Mouse (Mus musculus) liver (tissue): ENCODE data around the gene Cidec.

Experiments used
- DNase-seq: peaks from one replicate; pipeline ENCODE4 v3.0.0-alpha.2; 2020; ENCODE audit warnings: mixed read lengths

Cidec gene

GRCm38 (mm10) chr6:113443091-113443490, 7.5 kb upstream of the Cidec start:
- no peak for DNase-seq

DNA sequence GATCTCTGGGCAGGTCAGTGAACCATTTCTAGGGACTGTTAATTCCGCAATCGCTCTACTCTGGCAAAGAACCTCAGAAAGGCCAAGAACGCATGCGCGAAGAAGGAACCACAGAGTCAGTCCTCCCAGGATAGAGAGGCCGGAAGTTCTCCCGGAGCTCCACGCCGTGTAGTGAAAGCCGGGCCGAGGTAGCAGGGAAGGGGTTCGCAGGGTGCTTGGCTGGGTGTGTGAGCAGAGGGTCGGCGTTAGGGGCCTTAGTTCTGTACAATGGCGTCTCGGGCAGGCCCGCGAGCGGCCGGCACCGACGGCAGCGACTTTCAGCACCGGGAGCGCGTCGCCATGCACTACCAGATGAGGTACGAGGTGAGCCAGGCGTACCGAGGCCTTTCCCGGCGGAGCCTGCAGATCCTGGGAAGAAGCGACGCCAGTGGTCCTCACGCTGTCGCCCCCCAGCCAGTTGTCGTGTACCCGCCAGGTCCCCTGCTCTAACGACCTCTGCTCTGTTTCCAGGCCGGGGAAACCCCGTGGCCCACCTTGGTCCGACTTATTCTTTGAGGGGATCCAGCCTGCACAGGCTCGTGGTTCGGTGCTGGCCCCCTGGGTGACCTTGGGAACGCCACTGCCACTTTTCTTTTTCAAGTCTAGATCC, 7.0 kb upstream of the Cidec start, which contains the start of gene Jagn1:
Gene Jagn1, plus strand, starts transcription at position 128 of the 649 bp plus-strand sequence.
- DNase-seq = peak; percentile 91

- no peak for DNase-seq
Observed at GRCm38 (mm10) chr6:113442087-113442441, 6.5 kb upstream of the Cidec start.

GRCm38 (mm10) chr6:113441147-113441680, 5.7 kb upstream of the Cidec start:
- DNase-seq = peak; percentile 87

DNA sequence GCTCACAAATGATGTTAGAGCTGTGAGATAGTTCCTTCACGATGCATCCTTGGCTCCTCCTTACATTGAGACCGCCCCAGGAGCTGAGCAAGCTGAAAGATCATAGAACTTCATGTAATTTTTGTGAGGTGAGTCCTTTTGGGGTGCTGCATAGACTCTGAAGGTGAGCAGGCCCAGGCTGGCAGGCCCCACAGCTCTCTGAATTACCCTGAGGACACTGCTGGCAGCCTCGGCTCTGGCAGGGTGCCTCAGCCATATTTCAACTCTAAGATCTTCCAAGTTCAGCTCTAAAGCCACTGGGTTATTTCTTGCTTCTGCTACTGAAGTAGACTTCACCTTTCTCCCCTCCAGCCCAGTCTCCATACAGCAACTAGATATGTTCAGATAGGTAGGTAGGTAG, 5.1 kb upstream of the Cidec start:
- no peak for DNase-seq

- DNase-seq = no peak
Observed at GRCm38 (mm10) chr6:113438721-113439430, 3.3 kb upstream of the Cidec start.

- DNase-seq = no peak
Observed at GRCm38 (mm10) chr6:113437135-113437534, 1.6 kb upstream of the Cidec start.

GRCm38 (mm10) chr6:113434691-113435090, 869 bp downstream of the Cidec start:
- no peak for DNase-seq

- no peak for DNase-seq
Observed at GRCm38 (mm10) chr6:113433661-113434060, 1.9 kb downstream of the Cidec start.

DNA sequence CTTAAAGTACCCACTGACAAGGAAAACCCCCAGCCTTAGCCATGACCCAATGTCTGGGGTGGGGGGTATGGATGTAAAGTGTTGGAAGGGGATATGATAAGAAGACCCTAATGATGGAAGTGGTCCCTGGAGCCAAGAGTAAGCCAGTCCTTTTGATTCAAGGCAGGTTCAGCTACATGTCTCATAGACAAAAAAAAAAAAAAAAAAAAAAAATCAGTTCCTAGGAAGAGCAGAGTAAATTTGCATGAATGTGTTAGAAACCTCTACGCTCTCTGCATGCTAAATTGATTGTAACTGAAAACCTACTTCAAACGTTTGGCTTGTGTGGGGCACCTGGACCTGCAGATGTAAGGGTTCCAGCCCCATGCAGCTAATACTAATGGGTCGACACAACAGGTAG, 3.8 kb downstream of the Cidec start:
- DNase-seq = no peak

GRCm38 (mm10) chr6:113430846-113431245, 4.7 kb downstream of the Cidec start:
- no peak for DNase-seq

DNA sequence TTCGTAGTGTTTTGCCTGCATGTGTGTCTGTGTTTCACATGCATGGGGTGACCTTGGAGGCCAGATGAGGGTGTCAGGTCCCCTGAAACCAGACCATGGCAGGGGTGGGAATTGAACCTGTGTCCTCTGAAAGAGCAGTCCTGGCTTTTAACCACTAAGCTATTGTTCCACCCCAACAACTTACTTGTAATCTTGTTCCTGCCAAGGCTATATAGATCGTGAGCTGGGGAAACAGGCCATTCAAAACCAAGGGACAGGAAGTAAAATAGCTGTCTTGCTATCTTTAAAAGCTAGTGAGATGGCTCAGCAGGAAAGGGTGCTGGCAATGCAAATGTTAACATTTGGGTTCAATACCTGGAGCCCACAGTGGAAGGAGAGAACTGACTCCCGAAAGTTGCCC, 5.6 kb downstream of the Cidec start:
- no peak for DNase-seq

GRCm38 (mm10) chr6:113428006-113428405, 7.6 kb downstream of the Cidec start:
- no peak for DNase-seq

GRCm38 (mm10) chr6:113427397-113427796, 8.2 kb downstream of the Cidec start:
- peak; percentile 55 for DNase-seq

GRCm38 (mm10) chr6:113426696-113427095, 8.9 kb downstream of the Cidec start:
- DNase-seq = no peak

DNA sequence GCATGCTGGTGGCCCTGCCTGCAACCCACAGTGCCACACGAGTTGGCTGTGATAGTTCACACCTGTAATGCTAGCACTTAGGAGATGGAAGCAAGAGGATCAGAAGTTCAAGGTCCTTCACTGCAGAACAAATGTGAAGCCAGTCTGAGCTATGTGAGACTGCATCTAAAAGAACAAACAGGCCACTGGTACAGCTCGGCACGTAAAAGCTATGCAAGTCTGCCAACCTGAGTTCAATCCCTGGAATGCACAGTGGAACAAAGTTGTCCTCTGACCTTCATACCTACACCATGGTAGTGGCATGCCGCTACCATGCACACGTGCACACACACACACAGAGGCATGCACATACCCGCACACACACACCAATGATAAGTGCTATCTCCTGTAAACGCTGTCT, 11.4 kb downstream of the Cidec start:
- no peak for DNase-seq

- no peak for DNase-seq
Observed at GRCm38 (mm10) chr6:113423000-113423399, 12.6 kb downstream of the Cidec start.

- DNase-seq = peak; percentile 99
Observed at GRCm38 (mm10) chr6:113419199-113419587, 16.4 kb downstream of the Cidec start, which contains the start of gene Rpusd3. Rpusd3 (minus strand) TSS chr6:113419340.

DNA sequence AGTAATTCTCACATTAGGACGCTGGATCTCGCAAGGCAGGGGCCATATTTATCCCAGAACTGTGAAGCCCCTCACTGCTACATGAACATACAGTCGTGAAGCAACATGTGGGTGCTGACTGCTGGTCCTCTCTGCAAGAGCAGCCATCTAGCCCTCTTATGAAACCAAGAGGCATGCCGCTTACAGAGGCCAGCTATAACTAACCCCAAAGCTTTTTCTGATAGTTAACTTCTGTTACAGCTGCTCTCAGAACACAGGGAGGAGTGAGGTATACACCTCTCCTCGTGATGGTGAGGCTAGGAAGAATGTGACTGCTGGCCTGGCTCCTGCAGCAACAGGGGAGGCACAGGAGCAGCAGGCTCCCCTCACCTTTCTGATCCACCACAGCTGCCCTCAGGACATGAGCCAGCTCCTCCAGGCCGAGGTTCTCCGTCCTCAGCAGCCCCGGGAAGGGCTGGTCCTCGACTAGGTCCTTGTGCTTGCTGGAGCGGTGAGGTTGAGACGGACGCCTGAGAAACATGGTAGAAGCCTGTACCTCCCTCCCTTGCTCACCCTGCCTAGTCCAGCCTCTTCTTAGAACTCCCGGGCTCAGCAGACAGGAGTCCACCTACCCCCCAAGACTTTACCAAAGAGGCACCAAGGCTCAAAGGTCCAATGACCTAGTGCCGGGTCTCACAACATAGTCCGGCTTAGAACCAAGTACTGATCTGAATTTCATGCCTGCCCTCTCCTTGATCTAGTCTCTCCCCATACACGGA, 16.9 kb downstream of the Cidec start:
- DNase-seq = peak; percentile 47

DNA sequence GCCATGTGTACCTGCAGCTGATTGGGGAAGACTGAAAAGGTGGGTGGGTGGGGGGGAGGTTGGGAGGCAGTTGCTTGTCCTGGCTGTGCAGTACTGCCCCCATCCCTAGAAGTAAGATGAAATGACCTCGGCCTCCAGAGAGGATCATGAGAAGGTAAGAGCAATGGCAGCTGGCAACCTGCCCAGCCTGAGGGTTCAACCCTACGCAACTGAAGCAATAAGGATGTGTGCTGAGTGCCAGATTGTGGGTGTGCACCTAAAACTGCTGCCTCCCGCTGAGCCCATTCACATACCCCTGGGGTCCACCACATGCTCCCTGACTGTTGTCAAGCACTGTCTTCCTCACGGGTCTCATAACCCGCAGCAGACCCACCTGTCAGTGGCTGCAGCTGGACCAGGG, 19.1 kb downstream of the Cidec start:
- no peak for DNase-seq

GRCm38 (mm10) chr6:113410001-113410400, 25.6 kb downstream of the Cidec start:
- no peak for DNase-seq

- peak; percentile 29 for DNase-seq
Observed at GRCm38 (mm10) chr6:113406683-113407082, 28.9 kb downstream of the Cidec start.

GRCm38 (mm10) chr6:113405483-113405882, 30.1 kb downstream of the Cidec start:
- no peak for DNase-seq
